Mouse (Mus musculus) brain, adult 10 weeks (tissue): ENCODE measurements around the gene Vil1. TPM values are rescaled to one million over a fixed set of nuclear protein-coding genes. Genes with fewer than 3 reads are reported as not detected.

ENCODE experiments used
- polyA plus RNA-seq: library from polyadenylated mRNA; stranded (reverse); fragments of 350-450 nt; fragmentation: Illumina TruSeq; extraction: RNeasy Lipid Tissue Mini Kit (QIAGEN cat#74804); gene quantifications from one replicate; pipeline ENCODE4 v1.2.3, GENCODE M21; 2015; ENCODE audit warnings: low read depth, low replicate concordance

Gene Vil1
- polyA plus RNA-seq = 0.31 TPM

GRCm38 (mm10) chr1:74408589-74409504 lies at the start of gene Vil1:
Vil1 (plus strand) TSS chr1:74409376.

GRCm38 (mm10) chr1:74361812-74362211 lies 47.4 kb upstream of the Vil1 start, which contains the start of gene Catip:
Catip (plus strand) TSS chr1:74362108.

GRCm38 (mm10) chr1:74374980-74375379 lies 34.2 kb upstream of the Vil1 start, which contains the start of gene Slc11a1:
Slc11a1 (plus strand) TSS chr1:74375195.

GRCm38 (mm10) chr1:74390924-74391748 lies 18.0 kb upstream of the Vil1 start, which contains the start of gene Ctdsp1:
Ctdsp1 (plus strand) TSS chr1:74391509.

Other genes starting within 250 kb of the Vil1 start
- gene Cxcr1, start 214.7 kb upstream of the Vil1 start, polyA plus RNA-seq = not detected
- 293 TPM for gene Arpc2, start 173.3 kb upstream of the Vil1 start, polyA plus RNA-seq
- gene Gpbar1, start 130.8 kb upstream of the Vil1 start, polyA plus RNA-seq = not detected
- gene Aamp, start 124.6 kb upstream of the Vil1 start, polyA plus RNA-seq = 163 TPM
- gene Pnkd, start 124.4 kb upstream of the Vil1 start, polyA plus RNA-seq = 190 TPM
- 43.4 TPM for gene Tmbim1, start 103.8 kb upstream of the Vil1 start, polyA plus RNA-seq
- gene Catip, start 47.3 kb upstream of the Vil1 start, polyA plus RNA-seq = 3.0 TPM
- gene Slc11a1, start 34.2 kb upstream of the Vil1 start, polyA plus RNA-seq = 5.6 TPM
- 21.4 TPM for gene Ctdsp1, start 17.9 kb upstream of the Vil1 start, polyA plus RNA-seq
- gene Cnot9, start 96.7 kb downstream of the Vil1 start, polyA plus RNA-seq = 23.2 TPM
- gene Plcd4, start 133.5 kb downstream of the Vil1 start, polyA plus RNA-seq = 18.9 TPM
- 11.9 TPM for gene Usp37, start 134.9 kb downstream of the Vil1 start, polyA plus RNA-seq
- 13.0 TPM for gene Zfp142, start 178.9 kb downstream of the Vil1 start, polyA plus RNA-seq
- gene Bcs1l, start 178.9 kb downstream of the Vil1 start, polyA plus RNA-seq = 27.9 TPM
- gene Rnf25, start 192.0 kb downstream of the Vil1 start, polyA plus RNA-seq = 63.7 TPM
- gene Stk36, start 192.1 kb downstream of the Vil1 start, polyA plus RNA-seq = 2.6 TPM